Mouse (Mus musculus) hindbrain, embryonic 10.5 days (tissue): ENCODE measurements at regions not wholly inside any gene's neighbourhood (a gene's known extent, or its start where the extent isn't known, plus 50 kb on each side); places are given as distances from the start of the nearest gene placed in this dataset.

ENCODE experiments used
- DNase-seq: peaks from one replicate; pipeline ENCODE4 v3.0.0-alpha.2; 2017; ENCODE audit warnings: low spot score
- H3K27ac ChIP-seq: fragments of 300-500 bp; sonication (generic); 2 replicates; pipeline ENCODE4 v1.5.1; 2016; ENCODE audit warnings: mild to moderate bottlenecking, moderate library complexity
- H3K27me3 ChIP-seq: fragments of 300-500 bp; sonication (generic); 2 replicates; pipeline ENCODE4 v1.6.1; 2016; ENCODE audit warnings: mild to moderate bottlenecking; ENCODE audit not compliant: poor library complexity, insufficient read depth, severe bottlenecking
- H3K36me3 ChIP-seq: fragments of 300-500 bp; sonication (generic); 2 replicates; pipeline ENCODE4 v1.6.1; 2016; ENCODE audit warnings: mild to moderate bottlenecking, moderate library complexity
- H3K4me1 ChIP-seq: fragments of 300-500 bp; sonication (generic); replicated peaks from 2 replicates; pipeline ENCODE4 v1.6.1; 2016; ENCODE audit warnings: mild to moderate bottlenecking
- H3K4me3 ChIP-seq: fragments of 300-500 bp; sonication (generic); 2 replicates; pipeline ENCODE4 v1.5.1; 2016; ENCODE audit warnings: mild to moderate bottlenecking, moderate library complexity
- H3K9me3 ChIP-seq: fragments of 300-500 bp; sonication (generic); 2 replicates; pipeline ENCODE4 v1.6.1; 2016; ENCODE audit warnings: mild to moderate bottlenecking, moderate library complexity
- WGBS: fragments of 180-500 bp; shearing (Covaris S2); methylation state at CpG from one replicate; pipeline ENCODE4 v1.1.7; 2016; 5-methylcytosine and 5-hydroxymethylcytosine counted together

- 96% methylated on average over 5 of the region's 5 CpGs for WGBS
- Histone ChIP-seq H3K27me3 (no peaks in the 10 kb centered on the region), H3K9me3 (no peaks in the 10 kb centered on the region), H3K36me3 (no peaks in the 10 kb centered on the region), H3K4me1 (no peaks in the 10 kb centered on the region), H3K27ac (no peak overlapping the region), H3K4me3 (no peak overlapping the region)
- DNase-seq = no peak
Observed at GRCm38 (mm10) chr7:83145551-83145950, 278.4 kb downstream of the Mex3b start.

- Histone ChIP-seq H3K36me3 (no peaks in the 10 kb centered on the region), H3K27ac (no peak overlapping the region), H3K4me3 (no peak overlapping the region), H3K4me1 (no peaks in the 10 kb centered on the region), H3K27me3 (no peaks in the 10 kb centered on the region), H3K9me3 (no peaks in the 10 kb centered on the region)
- DNase-seq = no peak
- 73% methylated on average over 2 of the region's 2 CpGs for WGBS
Observed at GRCm38 (mm10) chr7:83161226-83161625, 294.1 kb downstream of the Mex3b start.

- WGBS = 88% methylated on average over 3 of the region's 3 CpGs
- Histone ChIP-seq H3K4me3 (no peak overlapping the region), H3K27ac (no peak overlapping the region), H3K4me1 (no peaks in the 10 kb centered on the region), H3K36me3 (no peaks in the 10 kb centered on the region), H3K9me3 (no peaks in the 10 kb centered on the region), H3K27me3 (no peaks in the 10 kb centered on the region)
- DNase-seq = no peak
Observed at GRCm38 (mm10) chr7:83162868-83163267, 295.7 kb downstream of the Mex3b start.

- DNase-seq = no peak
- Histone ChIP-seq H3K4me1 (no peaks in the 10 kb centered on the region), H3K27ac (no peak overlapping the region), H3K36me3 (no peaks in the 10 kb centered on the region), H3K4me3 (no peak overlapping the region), H3K27me3 (no peaks in the 10 kb centered on the region), H3K9me3 (no peaks in the 10 kb centered on the region)
- WGBS = 84% methylated on average over 1 of the region's 1 CpGs
Observed at GRCm38 (mm10) chr7:83179403-83179802, 312.3 kb downstream of the Mex3b start.

GRCm38 (mm10) chr7:83186341-83186740, 319.2 kb downstream of the Mex3b start:
- DNase-seq = no peak
- H3K36me3 ChIP-seq = no peaks in the 10 kb centered on the region
- no peaks in the 10 kb centered on the region for H3K9me3 ChIP-seq
- H3K27ac ChIP-seq = no peak overlapping the region
- 89% methylated on average over 9 of the region's 9 CpGs for WGBS
- no peaks in the 10 kb centered on the region for H3K4me1 ChIP-seq
- no peak overlapping the region for H3K4me3 ChIP-seq
- H3K27me3 ChIP-seq = no peaks in the 10 kb centered on the region

- Histone ChIP-seq H3K9me3 (no peaks in the 10 kb centered on the region), H3K27ac (no peak overlapping the region), H3K4me1 (peaks cover 4% of the 10 kb centered on the region), H3K36me3 (no peaks in the 10 kb centered on the region), H3K4me3 (no peak overlapping the region), H3K27me3 (no peaks in the 10 kb centered on the region)
- no peak for DNase-seq
- 89% methylated on average over 12 of the region's 12 CpGs for WGBS
Observed at GRCm38 (mm10) chr7:83195896-83196537, 328.9 kb downstream of the Mex3b start.

GRCm38 (mm10) chr7:83197490-83197889, 330.4 kb downstream of the Mex3b start:
- H3K27me3 ChIP-seq = no peaks in the 10 kb centered on the region
- H3K36me3 ChIP-seq = no peaks in the 10 kb centered on the region
- no peak overlapping the region for H3K4me3 ChIP-seq
- peaks cover 18% of the 10 kb centered on the region for H3K4me1 ChIP-seq
- no peaks in the 10 kb centered on the region for H3K9me3 ChIP-seq
- DNase-seq = no peak
- no peak overlapping the region for H3K27ac ChIP-seq
- WGBS = 85% methylated on average over 2 of the region's 2 CpGs

- H3K27ac ChIP-seq = peak overlapping the region; percentile 86
- H3K27me3 ChIP-seq = 0 out of 2 replicates have a peak, but pooled peaks cover 5% of the 10 kb centered on the region
- peak; percentile 11 for DNase-seq
- H3K4me3 ChIP-seq = 0 out of 2 replicates have a peak overlapping the region, but pooled peaks have one; percentile 32
- H3K36me3 ChIP-seq = no peaks in the 10 kb centered on the region
- H3K9me3 ChIP-seq = no peaks in the 10 kb centered on the region
- peaks cover 46% of the 10 kb centered on the region for H3K4me1 ChIP-seq
- WGBS = 48% methylated on average over 7 of the region's 7 CpGs
Observed at GRCm38 (mm10) chr7:83201126-83201686, 334.1 kb downstream of the Mex3b start.

GRCm38 (mm10) chr7:83201768-83202493, 334.8 kb downstream of the Mex3b start:
- Histone ChIP-seq H3K27me3 (0 out of 2 replicates have a peak, but pooled peaks cover 5% of the 10 kb centered on the region), H3K4me3 (peak overlapping the region; percentile 32), H3K4me1 (peaks cover 47% of the 10 kb centered on the region), H3K36me3 (no peaks in the 10 kb centered on the region), H3K27ac (peak overlapping the region; percentile 86), H3K9me3 (no peaks in the 10 kb centered on the region)
- 28% methylated on average over 11 of the region's 11 CpGs for WGBS
- DNase-seq = peak; percentile 74

- WGBS = 78% methylated on average over 10 of the region's 10 CpGs
- peaks cover 49% of the 10 kb centered on the region for H3K4me1 ChIP-seq
- H3K27ac ChIP-seq = peak overlapping the region; percentile 86
- H3K27me3 ChIP-seq = 0 out of 2 replicates have a peak, but pooled peaks cover 5% of the 10 kb centered on the region
- H3K4me3 ChIP-seq = no peak overlapping the region
- no peak for DNase-seq
- H3K9me3 ChIP-seq = no peaks in the 10 kb centered on the region
- H3K36me3 ChIP-seq = no peaks in the 10 kb centered on the region
Observed at GRCm38 (mm10) chr7:83203311-83204012, 336.3 kb downstream of the Mex3b start.

GRCm38 (mm10) chr7:83204013-83204365, 336.9 kb downstream of the Mex3b start:
- Histone ChIP-seq H3K36me3 (no peaks in the 10 kb centered on the region), H3K27me3 (0 out of 2 replicates have a peak, but pooled peaks cover 5% of the 10 kb centered on the region), H3K27ac (peak overlapping the region; percentile 86), H3K9me3 (no peaks in the 10 kb centered on the region), H3K4me3 (no peak overlapping the region), H3K4me1 (peaks cover 49% of the 10 kb centered on the region)
- WGBS = 25% methylated on average over 4 of the region's 4 CpGs
- peak; percentile 23 for DNase-seq

- no peaks in the 10 kb centered on the region for H3K36me3 ChIP-seq
- no peaks in the 10 kb centered on the region for H3K9me3 ChIP-seq
- H3K27me3 ChIP-seq = 0 out of 2 replicates have a peak, but pooled peaks cover 5% of the 10 kb centered on the region
- H3K27ac ChIP-seq = peak overlapping the region; percentile 86
- DNase-seq = no peak
- 41% methylated on average over 8 of the region's 8 CpGs for WGBS
- H3K4me3 ChIP-seq = no peak overlapping the region
- H3K4me1 ChIP-seq = peaks cover 49% of the 10 kb centered on the region
Observed at GRCm38 (mm10) chr7:83204701-83205100, 337.6 kb downstream of the Mex3b start.
